Mouse (Mus musculus) gastrocnemius, adult 8-10 months (tissue): ENCODE measurements at regions not wholly inside any gene's neighbourhood (a gene's known extent, or its start where the extent isn't known, plus 50 kb on each side); places are given as distances from the start of the nearest gene placed in this dataset.
"Not testable (repeated sequence)": the region's sequence is repeated elsewhere in the genome, so short reads cannot be mapped to it uniquely, and the experiment has no call there.

Experiments used
- DNase-seq, 2 experiments: peaks; one replicate each; pipeline ENCODE4 v3.0.0; 2022; ENCODE audit warnings: low spot score in 2 of 2

DNA sequence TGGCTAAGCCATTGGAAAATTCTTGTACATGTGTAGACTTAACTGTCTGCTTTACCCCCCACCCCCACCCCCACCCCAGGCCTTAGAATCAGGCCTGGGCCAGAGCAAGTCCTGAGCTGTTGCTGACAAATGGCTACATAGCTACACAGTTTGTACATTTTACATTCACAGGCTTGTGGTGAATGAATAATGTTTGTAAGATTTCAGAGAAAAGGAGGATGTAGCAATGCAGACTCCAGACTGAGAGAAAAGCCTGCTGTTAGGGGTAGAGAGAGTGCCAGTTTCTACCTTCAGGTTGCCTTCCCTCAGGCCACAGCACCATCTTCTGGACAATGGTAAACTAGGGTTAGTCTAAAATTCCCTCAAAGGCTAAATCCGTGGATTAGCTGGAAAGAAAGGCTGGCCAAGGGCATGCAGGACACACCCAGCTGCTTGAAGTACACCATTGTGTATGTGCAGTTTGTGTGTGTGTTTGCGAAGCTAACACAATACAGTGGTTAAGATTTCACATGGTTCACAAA, 94.5 kb upstream of the Zfp706 start:
- DNase-seq, result no peak

DNA sequence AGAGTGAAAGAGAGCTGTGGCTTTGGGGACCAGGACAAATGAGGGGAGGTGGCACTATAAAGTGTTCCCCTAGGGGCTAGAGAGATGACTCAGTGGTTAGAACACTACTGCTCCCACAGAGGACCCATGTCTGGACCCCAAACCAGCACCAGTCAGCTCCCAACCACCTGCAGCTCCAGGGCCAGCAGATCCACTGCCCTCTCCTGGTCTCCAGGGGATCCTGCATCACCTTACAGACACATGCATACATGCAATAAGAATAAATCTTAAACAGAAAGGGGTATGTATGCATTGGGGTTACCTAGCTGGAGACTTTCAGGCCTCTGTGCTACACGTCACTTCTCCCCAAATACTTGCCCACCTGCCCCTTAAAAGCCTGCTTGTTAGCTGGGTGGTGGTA, 93.8 kb upstream of the Zfp706 start:
- DNase-seq, result no peak

DNA sequence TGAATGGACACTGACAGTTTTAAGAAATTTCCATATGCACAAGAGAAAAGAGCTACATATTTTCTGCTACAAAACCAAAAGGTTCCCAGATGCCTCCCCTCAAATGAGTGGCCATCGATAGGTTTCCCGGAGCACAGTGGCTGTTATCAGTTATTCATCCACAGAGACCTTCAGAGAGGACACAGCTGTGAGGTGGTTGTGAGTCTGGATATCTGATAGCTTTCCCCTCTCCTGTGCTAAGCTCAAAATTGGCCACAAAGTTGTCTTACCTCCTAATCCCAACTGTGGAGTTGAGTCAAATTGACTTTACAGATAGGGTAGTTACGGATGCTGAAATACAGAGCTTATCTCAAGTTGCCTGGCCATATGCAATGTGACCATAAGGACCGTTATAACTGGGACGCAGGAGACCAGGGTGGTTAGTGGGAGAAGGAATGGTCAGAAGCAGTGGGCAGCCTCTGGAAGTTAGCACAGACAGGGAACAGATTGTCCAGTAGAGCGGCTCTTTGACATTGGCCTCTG, 93.3 kb upstream of the Zfp706 start:
- DNase-seq, result no peak

DNA sequence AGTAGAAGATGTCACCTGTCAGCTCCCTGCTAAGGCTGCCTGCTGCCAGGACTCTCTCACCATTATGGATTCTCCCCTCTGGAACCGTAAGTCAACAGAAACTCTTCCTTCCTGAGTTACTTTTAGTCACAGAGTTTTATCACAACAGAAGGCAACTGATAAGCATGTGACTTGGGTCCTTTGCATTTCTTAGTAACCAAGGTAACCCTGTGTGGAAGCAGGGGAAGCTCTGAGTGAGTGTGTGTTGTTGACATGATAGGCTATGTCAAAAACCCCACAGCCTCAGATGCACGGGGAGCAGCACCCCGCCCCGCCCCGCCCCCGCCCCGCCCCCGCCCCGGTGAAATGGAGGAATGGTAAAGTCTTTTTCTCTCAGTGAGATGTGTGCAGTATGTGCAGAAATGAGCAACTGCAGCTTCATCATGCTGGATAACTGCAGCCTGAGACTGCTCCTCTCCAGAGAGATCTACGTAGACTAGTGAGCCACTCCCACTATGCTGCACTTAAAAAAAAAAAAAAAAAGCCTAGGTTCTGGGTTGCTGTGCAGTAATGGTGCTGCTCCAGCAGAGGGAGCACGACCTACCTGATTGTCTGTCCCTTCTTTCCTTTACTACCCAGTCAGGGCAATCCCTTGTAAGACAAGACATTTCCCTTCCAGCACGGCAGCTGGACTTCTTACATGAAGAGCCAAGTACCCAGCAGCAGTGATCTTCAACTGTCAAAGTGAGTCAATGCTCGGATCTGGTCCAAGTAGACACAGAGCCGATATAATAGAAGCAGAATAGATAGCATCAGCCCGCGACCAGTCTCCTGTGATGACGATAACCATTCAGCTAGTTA, 92.6 kb upstream of the Zfp706 start:
- DNase-seq, result peak in 1 of 2 experiments; percentile 12

DNA sequence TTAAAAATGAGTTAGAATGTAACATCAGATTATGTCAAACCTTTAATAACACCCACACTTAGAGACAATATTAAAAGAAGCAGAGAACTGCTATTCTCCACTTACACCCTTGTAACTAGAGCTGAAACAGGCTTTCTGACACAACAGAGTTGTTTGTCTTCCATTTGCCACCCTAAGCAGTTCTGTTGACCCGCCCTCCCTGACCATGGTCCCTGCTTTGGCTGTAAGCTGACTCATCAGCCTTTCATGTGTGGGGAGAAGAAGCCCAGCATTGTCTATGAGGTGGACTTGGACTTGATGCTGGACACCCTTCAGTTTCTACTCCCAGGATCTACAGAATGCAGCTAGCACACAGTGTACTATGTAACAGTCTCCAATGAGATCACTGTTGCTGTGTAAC, 91.6 kb upstream of the Zfp706 start:
- no peak for DNase-seq

DNA sequence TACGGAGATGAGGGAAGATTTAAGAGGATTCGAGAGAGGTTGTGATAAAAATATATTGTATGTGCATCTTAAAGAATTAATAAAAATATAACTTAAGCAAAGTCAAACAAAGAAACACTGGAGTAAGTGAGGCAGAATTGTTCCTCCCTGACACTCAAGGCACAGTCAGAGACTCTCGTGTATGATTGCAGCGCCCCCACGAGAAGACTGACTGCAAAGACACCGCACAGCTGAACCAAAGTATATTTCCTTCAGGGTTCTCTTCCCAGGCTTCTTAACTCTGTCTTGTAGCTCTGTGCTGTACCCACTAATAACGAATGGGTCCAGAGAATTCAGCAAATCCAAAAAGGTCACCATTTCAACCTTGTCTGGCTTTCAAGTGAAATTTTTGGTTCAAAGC, 89.9 kb upstream of the Zfp706 start:
- no peak for DNase-seq

DNA sequence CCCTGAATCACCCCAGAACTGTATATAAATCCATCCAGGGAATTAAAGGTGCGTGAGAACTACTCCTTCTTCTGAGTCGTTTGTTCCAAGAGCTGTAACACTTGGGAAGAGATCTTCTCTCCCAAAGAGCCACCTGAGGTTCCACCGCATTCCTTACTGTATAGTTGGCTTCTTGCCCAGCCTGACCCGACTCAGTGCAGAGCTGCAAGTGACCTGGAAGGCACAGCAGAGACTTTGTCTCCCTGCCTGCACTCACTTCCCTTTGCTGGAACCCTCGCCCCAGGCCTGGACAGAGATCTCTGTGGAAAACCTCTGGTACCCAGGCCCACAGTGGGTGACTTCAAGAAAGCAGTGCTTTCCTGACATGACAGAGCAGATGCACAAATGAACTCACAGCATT, 83.6 kb upstream of the Zfp706 start:
- not testable (repeated sequence) for DNase-seq

DNA sequence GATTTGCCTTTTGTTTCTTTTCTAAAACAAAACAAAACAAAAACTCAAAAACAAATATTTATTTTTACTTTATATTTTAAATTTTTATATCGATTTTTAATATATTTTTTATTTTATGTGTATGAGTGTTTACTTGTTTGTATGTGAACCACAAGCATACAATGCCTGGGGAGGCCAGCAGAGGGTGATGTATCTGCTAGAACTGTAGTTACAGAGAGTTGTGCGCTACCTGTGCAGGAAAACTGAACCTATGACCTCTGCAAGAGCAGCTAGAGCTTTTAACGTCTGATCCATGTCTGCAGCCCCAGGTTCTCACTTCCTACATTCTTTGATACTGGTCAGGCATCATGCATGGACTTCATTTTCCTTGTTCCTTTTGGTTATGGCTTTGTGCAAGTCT, 76.2 kb upstream of the Zfp706 start:
- no peak for DNase-seq

DNA sequence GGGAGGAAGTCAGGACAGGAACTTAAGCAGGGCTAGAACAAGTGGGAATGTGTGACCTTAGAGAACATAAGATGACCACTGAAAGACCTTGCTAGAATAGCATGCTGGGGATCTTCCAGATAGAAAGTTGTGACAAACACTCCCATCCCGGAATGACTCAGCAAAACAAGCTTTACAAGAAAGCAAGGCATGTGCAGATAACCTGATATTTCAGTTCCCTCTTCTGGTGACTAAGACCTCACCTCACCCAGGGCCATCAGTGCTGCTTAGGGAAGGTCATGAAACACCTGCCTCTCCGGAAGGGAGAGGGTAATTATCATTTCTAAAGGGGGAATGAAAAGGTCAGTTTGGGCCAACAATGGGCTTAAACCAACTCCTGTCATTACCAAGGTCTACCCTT, 74.3 kb upstream of the Zfp706 start:
- no peak for DNase-seq

DNA sequence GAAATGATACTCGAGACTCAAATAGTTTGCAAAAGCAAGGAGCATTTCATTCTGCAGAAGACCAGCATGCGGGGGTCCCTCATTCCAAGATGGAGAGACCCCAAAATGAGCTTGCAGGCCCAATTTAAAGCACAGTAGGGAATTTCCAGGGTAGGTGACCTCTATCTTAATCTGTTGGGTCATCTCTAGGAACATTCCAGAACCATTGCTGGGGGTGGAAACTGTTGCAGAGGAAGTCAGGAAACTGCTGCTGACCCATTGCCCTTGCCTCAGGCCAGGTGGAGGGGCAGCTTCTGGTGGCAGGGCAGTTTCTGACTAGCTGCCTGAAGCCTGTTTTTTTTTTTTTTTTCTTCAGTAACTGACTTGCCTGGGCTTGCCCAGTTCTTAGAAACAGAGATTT, 73.4 kb upstream of the Zfp706 start:
- DNase-seq, result no peak

DNA sequence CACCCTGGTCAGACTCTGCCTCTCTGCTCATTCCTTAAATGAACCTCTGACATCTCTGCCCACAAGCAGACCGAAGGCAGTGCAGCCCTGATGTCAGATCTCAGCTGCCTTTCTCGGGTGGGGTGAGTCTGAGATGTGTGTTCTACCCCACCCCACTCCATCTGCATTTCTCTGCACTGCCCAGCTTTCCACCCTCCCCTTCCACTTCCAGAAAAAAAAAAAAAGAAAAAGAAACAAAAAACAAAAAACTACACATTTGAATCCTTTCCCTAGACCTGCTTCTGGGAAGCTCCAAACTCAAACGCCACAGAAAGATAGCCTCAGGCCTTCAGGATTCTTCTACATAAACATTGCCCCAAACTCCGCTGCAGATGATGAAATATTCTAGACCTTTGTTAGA, 72.8 kb upstream of the Zfp706 start:
- DNase-seq, result no peak

DNA sequence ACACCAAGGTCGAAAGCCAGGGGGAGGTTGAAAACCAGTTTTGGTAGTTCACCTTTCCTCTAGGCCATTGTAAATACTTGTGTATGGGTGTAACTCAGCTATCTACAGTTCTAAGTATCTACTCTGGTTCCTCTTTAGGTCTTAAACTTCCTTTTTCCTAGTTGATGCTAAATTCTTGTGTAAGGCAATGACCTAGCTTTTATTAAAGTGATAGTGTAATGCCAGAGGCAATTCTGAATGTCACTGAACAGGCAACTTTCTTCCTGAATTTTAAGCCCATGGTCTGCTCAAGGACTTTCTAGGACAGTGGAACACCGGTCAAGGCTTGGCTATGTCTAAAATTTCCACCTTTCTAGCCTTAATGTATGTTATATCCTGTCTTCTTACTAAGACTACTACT, 66.6 kb upstream of the Zfp706 start:
- not testable (repeated sequence) for DNase-seq

DNA sequence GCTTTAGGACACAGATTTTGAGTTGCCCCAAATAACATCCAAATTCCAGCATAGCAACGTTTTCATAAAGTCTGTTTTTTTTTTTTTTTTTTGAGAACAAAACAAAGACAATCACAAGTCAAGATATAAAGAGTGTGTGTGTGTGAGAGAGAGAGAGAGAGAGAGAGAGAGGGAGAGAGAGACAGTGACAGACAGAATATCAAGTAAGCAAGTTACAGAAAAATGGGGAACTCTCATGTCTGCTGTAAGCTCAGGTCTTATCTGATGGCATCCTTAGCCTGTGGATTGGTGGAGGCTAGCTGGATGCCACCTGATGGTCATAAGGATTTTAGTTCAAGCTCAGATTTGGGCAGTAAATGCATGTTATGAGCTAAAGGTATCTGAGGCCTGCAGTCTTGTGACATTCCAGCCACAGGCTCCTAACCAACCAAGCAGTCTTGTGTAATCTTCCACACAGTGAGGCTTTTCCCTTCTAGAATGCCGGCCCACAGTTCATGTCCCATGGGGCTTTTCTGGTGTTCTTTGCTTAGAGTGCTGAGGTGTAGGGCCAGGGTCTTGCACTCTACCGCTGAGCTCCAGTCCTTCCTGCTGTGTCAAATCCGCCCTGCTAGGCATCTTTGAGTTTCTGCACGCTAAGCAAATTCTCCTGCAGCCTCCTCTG, 64.8 kb upstream of the Zfp706 start:
- no peak for DNase-seq

DNA sequence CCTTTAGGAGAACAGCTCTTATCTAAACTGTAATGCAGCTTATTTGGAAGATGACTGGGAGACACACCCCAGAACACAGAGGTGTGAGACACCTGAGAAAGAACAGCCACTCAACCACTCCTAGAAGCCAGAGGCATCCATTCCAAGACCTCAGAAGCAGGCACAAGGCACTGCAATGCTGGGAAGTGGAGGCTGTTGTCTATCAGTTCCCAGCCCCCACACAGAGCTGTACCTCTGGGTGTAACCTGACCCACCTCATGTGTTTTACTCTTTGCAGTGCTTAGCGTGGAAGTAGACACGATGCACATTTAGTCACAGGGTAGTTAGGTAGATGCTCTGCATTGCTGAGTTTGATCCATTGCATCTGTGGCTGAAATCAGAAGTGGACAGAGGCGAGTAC, 62.6 kb upstream of the Zfp706 start:
- DNase-seq, result no peak

DNA sequence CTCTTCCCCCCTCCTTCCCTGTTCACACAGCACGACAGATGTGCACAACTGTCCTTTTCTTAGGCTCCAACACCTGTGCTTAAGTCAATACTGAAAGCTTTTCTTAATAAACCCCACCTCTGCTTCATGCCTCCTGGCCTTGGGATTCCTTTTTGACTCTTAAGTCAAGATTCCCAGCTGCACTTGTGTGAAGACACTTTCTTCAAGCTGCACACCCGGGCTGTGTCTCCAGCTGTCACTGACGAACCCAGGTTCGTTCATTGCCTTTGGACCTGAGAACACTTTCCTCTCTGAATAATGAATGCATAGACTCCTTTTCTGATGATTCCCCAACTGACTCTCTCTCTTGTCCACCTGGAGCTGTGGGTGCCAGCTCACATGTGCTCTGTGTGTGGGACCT, 59.8 kb upstream of the Zfp706 start:
- DNase-seq, result no peak

DNA sequence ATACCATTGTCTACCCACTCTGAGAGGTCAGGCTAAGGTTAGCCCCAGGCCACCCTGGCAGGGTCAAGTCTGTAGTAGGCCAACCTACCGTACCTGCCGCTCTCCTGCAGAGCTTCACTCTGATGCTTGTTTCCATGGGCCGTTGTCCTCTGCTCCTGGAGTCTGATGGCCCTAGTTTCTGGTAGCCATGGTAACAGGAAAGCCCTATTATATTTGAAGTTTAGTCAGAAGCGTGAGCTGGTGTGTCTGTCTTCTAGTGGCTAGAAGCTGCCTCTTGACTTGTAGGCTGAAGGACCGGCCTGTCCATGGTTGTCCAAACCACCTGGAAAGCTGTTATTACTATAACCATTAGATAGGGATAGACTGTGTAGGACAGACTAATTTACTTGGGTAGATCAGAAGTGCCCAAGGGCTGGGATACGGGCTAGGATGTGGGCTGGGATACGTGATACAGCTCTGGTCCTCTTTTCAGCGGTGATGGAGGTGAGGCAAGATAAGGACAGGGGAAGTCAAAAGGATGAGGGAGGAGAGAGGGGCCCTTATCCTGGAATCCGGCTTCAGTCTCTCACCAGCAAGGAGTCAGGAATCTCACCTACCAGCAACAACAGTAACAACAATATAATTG, 58.5 kb upstream of the Zfp706 start:
- DNase-seq, result no peak

DNA sequence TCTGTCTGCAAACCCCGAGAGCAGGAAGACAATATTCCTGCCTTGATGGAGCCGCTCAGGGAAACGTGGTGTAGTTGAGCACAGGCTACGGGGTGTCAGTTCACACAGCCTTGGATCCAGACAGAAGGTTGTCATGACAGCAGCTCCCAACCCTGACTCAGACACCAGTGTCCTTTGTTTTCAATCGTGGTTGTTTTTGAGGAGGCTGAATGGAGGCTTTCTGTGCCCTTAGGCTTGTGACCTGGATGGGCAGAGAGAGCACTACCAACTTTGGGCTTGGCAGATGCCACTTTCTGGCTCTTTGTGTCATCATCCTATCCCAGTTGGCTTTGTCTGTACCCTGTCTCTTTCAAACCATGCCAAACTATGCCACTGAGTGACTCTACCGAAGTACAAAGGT, 57.8 kb upstream of the Zfp706 start:
- no peak for DNase-seq

DNA sequence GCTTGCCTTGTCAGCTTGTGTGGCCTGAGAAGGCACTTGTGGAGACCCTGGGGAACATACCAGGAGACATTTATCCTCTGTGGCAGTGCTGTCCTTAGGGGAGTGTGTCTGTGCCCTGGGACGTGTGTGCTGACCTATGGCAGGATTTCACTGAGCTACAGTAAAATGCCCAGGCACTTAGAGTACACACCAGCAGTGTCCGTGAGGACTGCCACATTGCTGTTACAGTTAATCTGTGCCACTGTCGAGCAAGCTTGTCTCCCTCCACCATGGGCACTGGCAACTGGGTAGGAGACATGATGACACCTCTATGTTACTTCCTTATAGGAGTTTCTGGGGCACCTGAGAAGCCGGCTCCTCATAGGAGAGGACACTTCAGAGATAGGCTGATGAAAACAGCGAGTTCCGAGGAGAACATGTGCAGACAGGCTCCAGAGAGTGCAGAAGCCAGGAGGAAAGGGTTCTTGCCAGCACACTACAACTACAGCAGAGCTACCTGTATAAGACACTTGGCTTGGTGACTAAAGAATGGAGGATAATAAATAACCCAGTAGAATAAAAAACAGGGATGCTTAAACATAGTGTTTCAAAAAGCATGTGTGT, 56.3 kb upstream of the Zfp706 start:
- no peak for DNase-seq

DNA sequence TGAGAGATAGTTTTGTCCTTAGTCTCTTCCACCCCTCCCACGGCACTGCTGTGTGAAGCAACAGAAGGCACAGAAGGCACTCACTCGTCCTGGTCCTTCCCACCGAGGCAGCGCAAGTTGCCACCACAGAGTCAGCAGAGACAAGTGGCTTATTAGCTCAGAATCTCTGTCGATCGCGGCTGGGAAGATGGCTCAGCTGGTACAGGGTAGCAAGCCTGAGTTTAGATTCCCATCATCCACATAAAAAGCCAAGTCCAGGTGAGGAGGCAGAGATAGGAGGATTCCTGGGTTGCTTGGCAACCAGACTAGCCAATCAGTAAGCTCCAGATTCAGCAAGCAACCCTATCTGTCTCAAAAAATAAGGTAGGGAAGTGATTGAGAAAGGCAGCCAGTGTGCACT, 55.0 kb upstream of the Zfp706 start:
- no peak for DNase-seq

DNA sequence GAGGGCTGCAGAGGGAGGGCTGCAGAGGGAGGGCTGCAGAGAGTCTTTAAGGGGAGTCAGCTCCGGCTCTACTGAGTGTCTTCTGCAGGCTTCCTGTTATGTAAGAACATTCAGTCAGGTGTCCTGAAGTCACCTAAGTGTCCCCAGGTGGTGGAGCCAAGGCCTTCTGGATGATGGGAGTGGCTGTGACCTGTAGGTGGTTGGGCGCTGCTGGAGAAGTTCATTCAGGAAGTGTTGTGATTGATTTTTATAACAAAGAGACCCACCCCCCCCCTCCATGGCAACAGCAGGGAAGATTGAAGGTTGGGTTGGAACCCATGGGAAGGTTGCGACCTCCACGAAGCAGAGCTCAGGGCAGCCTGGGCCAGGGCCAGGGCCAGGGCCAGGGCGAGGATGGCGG, 53.9 kb upstream of the Zfp706 start:
- DNase-seq, result no peak

DNA sequence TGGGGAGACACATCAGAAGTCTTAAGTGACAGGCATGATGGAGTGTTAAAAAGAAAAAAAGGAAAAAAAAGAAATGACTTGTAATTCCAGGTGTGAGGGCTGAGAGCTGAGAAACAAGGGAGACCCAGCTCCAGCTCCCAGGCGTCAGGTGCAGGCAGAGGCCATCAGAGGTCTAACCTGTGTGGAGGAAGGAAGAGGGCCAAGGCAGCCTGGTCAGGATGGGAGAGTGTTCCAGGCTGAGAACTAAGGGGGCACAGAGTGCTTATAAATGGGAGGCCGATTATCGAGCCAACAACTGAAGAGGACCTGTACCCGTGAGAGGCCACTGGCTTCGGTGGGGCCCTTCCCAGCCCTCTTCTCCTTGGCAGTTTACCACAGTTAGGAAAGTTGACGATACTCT, 53.3 kb upstream of the Zfp706 start:
- no peak for DNase-seq
